Mouse (Mus musculus): Measurements from ENCODE around the gene Rexo5.

DNA sequence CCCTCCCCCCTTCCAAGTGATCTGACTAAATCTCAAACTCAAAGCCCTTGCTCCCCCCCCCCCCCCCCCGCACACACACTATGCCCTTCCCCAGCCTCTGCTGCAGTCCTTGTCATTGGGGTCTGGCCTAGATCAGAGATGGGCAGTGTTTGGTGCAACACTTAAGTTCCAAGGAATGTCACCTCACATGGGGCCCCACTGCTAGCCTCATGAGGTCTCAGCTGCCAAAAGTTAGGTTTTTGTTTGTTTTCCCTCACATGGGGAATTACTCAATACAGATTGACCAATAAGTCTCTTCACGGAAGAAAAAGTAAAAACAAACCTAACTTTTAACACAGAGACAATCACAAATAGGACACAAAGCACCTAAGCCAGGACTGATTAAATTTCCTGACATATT lies 45.0 kb upstream of the Rexo5 start:
- TF ChIP-seq CEBPB (IDR thresholded peaks at IDR 0.05; ENCODE audit: low read depth) (no peak), CTCF (IDR thresholded peaks at IDR 0.05; ENCODE audit: control insufficient read depth, insufficient read depth, insufficient read length) (no peak), MYOG (IDR thresholded peaks at IDR 0.05; ENCODE audit: control insufficient read depth, extremely low read depth, insufficient read length) (no peak)

All from C2C12 (cell line).